Mouse (Mus musculus): ENCODE measurements around the gene Tmem33.

DNA sequence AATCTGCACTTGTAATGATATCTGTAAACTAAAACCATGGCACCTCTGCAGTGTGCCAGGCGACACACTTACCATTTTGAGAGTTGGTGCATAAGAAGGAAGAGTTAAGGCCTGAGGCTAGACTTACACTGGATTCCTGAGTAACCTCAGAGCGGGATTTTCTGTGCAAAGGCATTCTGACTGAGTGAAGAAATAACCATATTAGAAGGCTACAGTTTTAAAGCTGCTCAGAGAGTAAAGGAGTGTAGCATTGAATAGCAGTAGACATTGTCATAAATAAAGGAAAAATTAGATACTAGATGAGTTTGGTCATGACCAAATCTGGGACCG, 52.1 kb downstream of the Tmem33 start:
- TF ChIP-seq EP300 (IDR thresholded peaks at IDR 0.05) (no peak), CTCF (IDR thresholded peaks at IDR 0.05) (no peak)
